Mouse (Mus musculus): ENCODE results near the gene Ugt1a2.
"Not testable (repeated sequence)": the region's sequence is repeated elsewhere in the genome, so short reads cannot be mapped to it uniquely, and the experiment has no call there.

Ugt1a2 gene

GRCm38 (mm10) chr1:88217576-88217975 is 17.2 kb downstream of the Ugt1a2 start:
- DNase-seq (ENCODE audit: low read depth, low spot score) = no peak

- peak; percentile 5 for DNase-seq (ENCODE audit: low read depth, low spot score)
These were observed 17.6 kb downstream of the Ugt1a2 start for GRCm38 (mm10) chr1:88218051-88218450.

- peak; percentile 2 for DNase-seq (ENCODE audit: low read depth, low spot score)
These were observed 18.2 kb downstream of the Ugt1a2 start for GRCm38 (mm10) chr1:88218591-88218990.

GRCm38 (mm10) chr1:88219054-88219453 is 18.7 kb downstream of the Ugt1a2 start:
- DNase-seq (ENCODE audit: low read depth, low spot score) = peak; percentile 1

GRCm38 (mm10) chr1:88220336-88220735 is 19.9 kb downstream of the Ugt1a2 start:
- peak; percentile 73 for DNase-seq (ENCODE audit: low read depth, low spot score)

- DNase-seq (ENCODE audit: low read depth, low spot score) = no peak
These were observed 21.8 kb downstream of the Ugt1a2 start for GRCm38 (mm10) chr1:88222216-88222615.

- not testable (repeated sequence) for DNase-seq (ENCODE audit: low read depth, low spot score)
These were observed 22.7 kb downstream of the Ugt1a2 start for GRCm38 (mm10) chr1:88223011-88223515.

- DNase-seq (ENCODE audit: low read depth, low spot score) = no peak
These were observed 23.2 kb downstream of the Ugt1a2 start for GRCm38 (mm10) chr1:88223591-88223990.

- no peak for DNase-seq (ENCODE audit: low read depth, low spot score)
These were observed 23.8 kb downstream of the Ugt1a2 start for GRCm38 (mm10) chr1:88224029-88224776.

GRCm38 (mm10) chr1:88225301-88225700 is 24.9 kb downstream of the Ugt1a2 start:
- DNase-seq (ENCODE audit: low read depth, low spot score) = not testable (repeated sequence)

GRCm38 (mm10) chr1:88225741-88226140 is 25.3 kb downstream of the Ugt1a2 start:
- no peak for DNase-seq (ENCODE audit: low read depth, low spot score)

GRCm38 (mm10) chr1:88226670-88227379 is 26.4 kb downstream of the Ugt1a2 start, which contains the start of gene Mroh2a:
TSS of gene Mroh2a (plus strand) at chr1:88226986.
- DNase-seq (ENCODE audit: low read depth, low spot score) = no peak

GRCm38 (mm10) chr1:88227482-88227881 is 27.1 kb downstream of the Ugt1a2 start:
- DNase-seq (ENCODE audit: low read depth, low spot score) = no peak

GRCm38 (mm10) chr1:88228121-88228520 is 27.7 kb downstream of the Ugt1a2 start:
- no peak for DNase-seq (ENCODE audit: low read depth, low spot score)

GRCm38 (mm10) chr1:88229566-88229965 is 29.2 kb downstream of the Ugt1a2 start:
- DNase-seq (ENCODE audit: low read depth, low spot score) = no peak

- no peak for DNase-seq (ENCODE audit: low read depth, low spot score)
These were observed 29.6 kb downstream of the Ugt1a2 start for GRCm38 (mm10) chr1:88229986-88230385.

GRCm38 (mm10) chr1:88230421-88230820 is 30.0 kb downstream of the Ugt1a2 start:
- DNase-seq (ENCODE audit: low read depth, low spot score) = no peak

- DNase-seq (ENCODE audit: low read depth, low spot score) = no peak
These were observed 30.8 kb downstream of the Ugt1a2 start for GRCm38 (mm10) chr1:88230981-88231802.

- DNase-seq (ENCODE audit: low read depth, low spot score) = no peak
These were observed 31.6 kb downstream of the Ugt1a2 start for GRCm38 (mm10) chr1:88231803-88232499.

GRCm38 (mm10) chr1:88232664-88233380 is 32.4 kb downstream of the Ugt1a2 start:
- DNase-seq (ENCODE audit: low read depth, low spot score) = no peak

Data from ZHBTc4 (cell line).